In the genomic region with DNA sequence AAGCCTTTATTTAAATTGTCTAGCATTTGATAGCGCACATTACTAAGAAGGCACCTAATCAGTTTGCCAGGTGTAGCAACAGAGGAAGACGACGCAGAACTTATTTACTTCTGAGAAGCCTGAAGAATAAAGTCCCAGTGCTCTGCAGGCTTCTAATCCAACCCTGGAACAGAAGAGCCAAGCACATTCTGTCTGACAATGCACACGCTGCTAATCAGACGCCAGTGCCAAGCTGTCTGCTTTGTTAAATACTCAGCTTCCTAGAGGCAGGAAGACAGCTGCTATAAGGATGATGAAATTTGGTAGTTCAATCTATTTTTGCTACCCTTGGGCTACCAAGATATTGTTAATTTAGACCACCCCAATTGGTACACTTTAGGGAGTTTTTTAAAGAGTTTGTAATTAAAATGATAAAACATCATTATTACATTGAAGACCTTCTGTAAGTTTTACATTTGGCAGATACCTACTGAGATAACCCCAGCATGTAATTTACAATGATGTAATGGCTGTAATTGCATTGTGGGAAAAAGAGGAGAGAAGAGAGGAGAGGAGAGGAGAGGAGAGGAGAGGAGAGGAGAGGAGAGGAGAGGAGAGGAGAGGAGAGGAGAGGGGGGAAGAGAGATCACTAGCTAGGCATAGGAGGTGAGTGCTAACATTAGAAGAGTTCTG, we compare ENCODE assay signal across 12 mouse cellular contexts.
DNase-seq lines count a peak whose midpoint lies in the region; ATAC-seq and TF ChIP-seq lines count a peak whose summit lies in the region.
"Had no signal": no experiment of that assay in that cellular context is flagged by ENCODE, and none has a peak within 500 bp of the region (broad histone marks: within the 10 kb centered on the region; RNA-seq: fewer than 3 reads in every experiment).

No protein-coding gene starts in this region.

- H3K79me2 ChIP-seq in myocyte (ENCODE audit: control insufficient read depth, insufficient read depth), result no peaks in the 10 kb centered on the region

- DNase-seq in heart, postnatal 36 days, result no peak
- peak; percentile 77 for DNase-seq in embryo, embryonic 10.5 days (ENCODE audit: low spot score)
- DNase-seq in spleen, postnatal 4 days (ENCODE audit: low spot score in 2 of 2), result no peak
- DNase-seq in T-cell, adult 2 months (ENCODE audit: low spot score), result no peak
- no peak for DNase-seq in kidney, adult 11 months
- DNase-seq: adrenal gland, adult 8-10 months; B cell, adult 2 months had no signal

- H3K27ac ChIP-seq in heart, embryonic 15.5 days, result peak overlapping the region; percentile 43
- peak overlapping the region; percentile 61 for H3K27ac ChIP-seq in hindbrain, embryonic 16.5 days (ENCODE audit: low read depth, low read length)
- H3K27ac ChIP-seq: lung, embryonic 15.5 days had no signal

- intact Hi-C loops in heart, postnatal 36 days (cut with DNase I), result no loop called here

- WGBS in heart, embryonic 15.5 days, result 51% methylated on average over 5 of the region's 5 CpGs
- 12% methylated on average over 5 of the region's 5 CpGs for WGBS in hindbrain, embryonic 16.5 days

- no peak for TF ChIP-seq POLR2A in myocyte (IDR thresholded peaks at IDR 0.05; ENCODE audit: insufficient read length, low read depth)

- H3K4me2 ChIP-seq in heart, embryonic 15.5 days, result no peak overlapping the region
- H3K4me2 ChIP-seq in hindbrain, embryonic 16.5 days (ENCODE audit: low read length), result peak overlapping the region; percentile 32
- H3K4me2 ChIP-seq in myocyte (ENCODE audit: low read depth), result peak overlapping the region; percentile 7
- H3K4me2 ChIP-seq: lung, embryonic 15.5 days; stomach, embryonic 15.5 days had no signal

- H3K9ac ChIP-seq in heart, embryonic 15.5 days, result no peak overlapping the region
- H3K9ac ChIP-seq in hindbrain, embryonic 16.5 days (ENCODE audit: low read depth, low read length), result no peak overlapping the region
- H3K9ac ChIP-seq: lung, embryonic 15.5 days; stomach, embryonic 15.5 days had no signal

- no peaks in the 10 kb centered on the region for H3K9me3 ChIP-seq in heart, embryonic 15.5 days (replicated peaks)
- no peaks in the 10 kb centered on the region for H3K9me3 ChIP-seq in hindbrain, embryonic 16.5 days (ENCODE audit: control insufficient read depth, low read length)
- H3K9me3 ChIP-seq: lung, embryonic 15.5 days; stomach, embryonic 15.5 days had no signal

- peaks cover 18% of the 10 kb centered on the region for H3K4me1 ChIP-seq in heart, embryonic 15.5 days (replicated peaks)
- peaks cover 8% of the 10 kb centered on the region for H3K4me1 ChIP-seq in hindbrain, embryonic 16.5 days (ENCODE audit: control insufficient read depth, insufficient read depth, low read depth, low read length)
- H3K4me1 ChIP-seq: stomach, embryonic 15.5 days had no signal

- no peaks in the 10 kb centered on the region for H3K27me3 ChIP-seq in heart, embryonic 15.5 days
- H3K27me3 ChIP-seq in hindbrain, embryonic 16.5 days (replicated peaks; ENCODE audit: control insufficient read depth, insufficient read depth, low read length), result no peaks in the 10 kb centered on the region
- H3K27me3 ChIP-seq in myocyte (ENCODE audit: control insufficient read depth, insufficient read depth, insufficient read length), result no peaks in the 10 kb centered on the region
- H3K27me3 ChIP-seq: lung, embryonic 15.5 days; stomach, embryonic 15.5 days had no signal

- no peak for ATAC-seq in heart, embryonic 15.5 days (replicated peaks; ENCODE audit: insufficient number of reproducible peaks, insufficient read depth, low FRiP score, low read depth)
- peak; percentile 78 for ATAC-seq in hindbrain, embryonic 16.5 days

- no peaks in the 10 kb centered on the region for H3K36me3 ChIP-seq in heart, embryonic 15.5 days
- no peaks in the 10 kb centered on the region for H3K36me3 ChIP-seq in hindbrain, embryonic 16.5 days (ENCODE audit: control insufficient read depth, insufficient read depth, low read length)
- H3K36me3 ChIP-seq in myocyte (ENCODE audit: control insufficient read depth, insufficient read depth), result no peaks in the 10 kb centered on the region
- H3K36me3 ChIP-seq: lung, embryonic 15.5 days; stomach, embryonic 15.5 days had no signal

- H3ac ChIP-seq in myocyte (ENCODE audit: control insufficient read depth, insufficient read length), result no peak overlapping the region

- H3K4me3 ChIP-seq in heart, embryonic 15.5 days, result no peak overlapping the region
- H3K4me3 ChIP-seq in hindbrain, embryonic 16.5 days (ENCODE audit: low read length), result no peak overlapping the region
- no peak overlapping the region for H3K4me3 ChIP-seq in myocyte
- H3K4me3 ChIP-seq: lung, embryonic 15.5 days; stomach, embryonic 15.5 days had no signal

TF ChIP-seq in myocyte, 11 proteins besides CTCF, POLR2A, EP300 and RAD21:
- TF ChIP-seq MYOD1 (IDR thresholded peaks at IDR 0.05; ENCODE audit: control insufficient read depth in 1 of 3, insufficient read length in 2 of 3, low read depth in 2 of 3), result peak in 2 of 3 experiments; percentile 24 to 55
- no peak for TF ChIP-seq MAX (IDR thresholded peaks at IDR 0.05; ENCODE audit: low read depth)
- no peak for TF ChIP-seq TCF3 (IDR thresholded peaks at IDR 0.05; ENCODE audit: insufficient read length, low read depth)
- TF ChIP-seq MYOG (IDR thresholded peaks at IDR 0.05; ENCODE audit: control insufficient read depth in 1 of 3, insufficient read depth in 1 of 3, insufficient read length in 2 of 3, low read depth in 2 of 3), result no peak
TF ChIP-seq in myocyte: peak in this region for 1.
